Mouse (Mus musculus): Measurements from ENCODE around the gene Scyl1. TPM values are rescaled to one million over a fixed set of nuclear protein-coding genes. Genes with fewer than 3 reads are reported as not detected.

Gene Scyl1
- total RNA-seq, 2 experiments from 2014 or later, result 90.5 to 98.8 TPM

Other genes starting within 250 kb of the Scyl1 start
- not detected for gene Ovol1, start 210.8 kb downstream of the Scyl1 start, total RNA-seq (2021)
- gene Ap5b1, start 203.4 kb downstream of the Scyl1 start, total RNA-seq (2021), result 1 to 10 TPM; 6.6 to 7.3 TPM
- gene Rnaseh2c, start 169.5 kb downstream of the Scyl1 start, total RNA-seq (2021), result 10 to 100 TPM; 73.2 to 74.8 TPM
- 100 to 1,000 TPM in 1 of 2 experiments, 10 to 100 TPM in 1; 80.4 to 105 TPM for gene Kat5, start 161.2 kb downstream of the Scyl1 start, total RNA-seq (2021)
- 10 to 100 TPM; 18.1 to 19.8 TPM for gene Rela, start 133.9 kb downstream of the Scyl1 start, total RNA-seq (2021)
- 10 to 100 TPM; 14.0 to 22.8 TPM for gene Sipa1, start 107.7 kb downstream of the Scyl1 start, total RNA-seq (2021)
- 10 to 100 TPM; 17.3 to 19.2 TPM for gene Map3k11, start 82.7 kb downstream of the Scyl1 start, total RNA-seq (2021)
- gene Pcnx3, start 82.5 kb downstream of the Scyl1 start, total RNA-seq (2021), result 10 to 100 TPM; 66.1 to 83.1 TPM
- not detected for gene Kcnk7, start 67.1 kb downstream of the Scyl1 start, total RNA-seq (2021)
- 10 to 100 TPM; 22.9 to 27.1 TPM for gene Ehbp1l1, start 45.1 kb downstream of the Scyl1 start, total RNA-seq (2021)
- 10 to 100 TPM; 26.8 to 28.7 TPM for gene Fam89b, start 41.8 kb downstream of the Scyl1 start, total RNA-seq (2021)
- 10 to 100 TPM; 25.1 to 40.3 TPM for gene Ltbp3, start 30.5 kb downstream of the Scyl1 start, total RNA-seq (2021)
- 10 to 100 TPM; 11.6 to 13.3 TPM for gene Frmd8, start 103.9 kb upstream of the Scyl1 start, total RNA-seq (2021)
- 1 to 10 TPM; 3.0 to 4.1 TPM for gene Slc25a45, start 106.4 kb upstream of the Scyl1 start, total RNA-seq (2021)
- 1 to 10 TPM; 4.3 to 4.5 TPM for gene Tigd3, start 122.7 kb upstream of the Scyl1 start, total RNA-seq (2021)
- 10 to 100 TPM; 77.5 to 96.5 TPM for gene Dpf2, start 141.6 kb upstream of the Scyl1 start, total RNA-seq (2021)
- gene Cdc42ep2, start 153.4 kb upstream of the Scyl1 start, total RNA-seq (2021), result 1 to 10 TPM; 5.5 to 8.3 TPM
- gene Pola2, start 192.8 kb upstream of the Scyl1 start, total RNA-seq (2021), result 1 to 10 TPM; 4.6 to 5.5 TPM
- gene Slc22a20, start 214.7 kb upstream of the Scyl1 start, total RNA-seq (2021), result not detected
- 10 to 100 TPM; 19.6 to 20.9 TPM for gene Capn1, start 244.5 kb upstream of the Scyl1 start, total RNA-seq (2021)